Mouse (Mus musculus) layer of hippocampus, adult 11-12 months (tissue): Measurements from ENCODE around the gene Kdm5b.

Experiments
- DNase-seq: peaks from one replicate; pipeline ENCODE4 v3.0.0; 2022; ENCODE audit warnings: low spot score

Kdm5b gene

GRCm38 (mm10) chr1:134551869-134552268, 8.1 kb upstream of the Kdm5b start:
- DNase-seq: no peak

GRCm38 (mm10) chr1:134552396-134552795, 7.6 kb upstream of the Kdm5b start:
- DNase-seq: no peak

GRCm38 (mm10) chr1:134555240-134555870, 4.6 kb upstream of the Kdm5b start:
- no peak for DNase-seq

GRCm38 (mm10) chr1:134555871-134556670, 3.9 kb upstream of the Kdm5b start:
- DNase-seq: peak; percentile 56

DNA sequence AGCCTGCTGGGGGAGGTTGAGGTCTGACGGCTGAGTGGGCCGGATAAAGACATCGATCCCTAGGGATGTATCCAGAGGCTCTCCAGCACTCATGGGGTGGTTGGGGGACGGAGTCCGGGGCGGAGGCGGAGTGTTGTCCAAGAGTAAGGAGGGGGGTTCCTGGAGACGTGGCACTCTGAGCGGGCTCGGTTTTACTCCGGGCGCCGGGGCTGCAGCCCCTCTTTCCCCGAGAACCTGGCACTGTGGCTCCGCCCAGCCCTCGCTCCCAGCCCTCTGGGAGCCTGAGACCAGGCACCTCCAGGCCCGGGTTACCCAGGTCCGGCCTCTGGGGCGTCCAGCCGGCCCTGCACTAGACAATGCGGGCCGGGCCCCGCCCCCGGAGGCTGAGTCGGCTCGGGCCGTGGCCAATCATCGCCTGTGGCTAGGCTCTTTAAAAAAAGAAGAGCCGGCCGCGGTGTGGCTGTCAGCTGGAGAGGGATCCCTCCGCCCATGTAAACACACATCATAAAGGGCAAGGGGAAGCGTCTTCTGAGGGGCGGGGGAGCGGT, 3.2 kb upstream of the Kdm5b start:
- peak; percentile 97 for DNase-seq

DNA sequence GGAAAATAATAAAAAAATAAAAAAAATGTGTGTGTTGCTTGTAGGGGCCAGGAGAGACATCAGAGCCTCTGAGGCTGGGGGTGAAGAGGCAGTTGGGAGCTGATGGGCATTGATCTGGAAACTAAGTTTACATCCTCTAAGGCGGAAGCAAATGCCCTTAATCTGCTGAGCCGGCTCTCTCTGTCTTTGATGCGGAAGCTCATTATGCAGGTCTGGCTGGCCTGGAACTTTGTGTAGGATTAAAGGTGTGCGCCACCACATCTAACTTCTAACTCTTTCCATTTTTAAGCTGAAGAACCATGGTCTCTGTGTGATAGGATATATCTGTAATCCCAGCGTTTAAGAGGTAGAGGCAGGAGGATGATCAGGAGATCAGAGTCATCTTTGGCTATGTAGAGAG, 1.5 kb upstream of the Kdm5b start:
- no peak for DNase-seq

GRCm38 (mm10) chr1:134559226-134559625, 745 bp upstream of the Kdm5b start:
- no peak for DNase-seq

DNA sequence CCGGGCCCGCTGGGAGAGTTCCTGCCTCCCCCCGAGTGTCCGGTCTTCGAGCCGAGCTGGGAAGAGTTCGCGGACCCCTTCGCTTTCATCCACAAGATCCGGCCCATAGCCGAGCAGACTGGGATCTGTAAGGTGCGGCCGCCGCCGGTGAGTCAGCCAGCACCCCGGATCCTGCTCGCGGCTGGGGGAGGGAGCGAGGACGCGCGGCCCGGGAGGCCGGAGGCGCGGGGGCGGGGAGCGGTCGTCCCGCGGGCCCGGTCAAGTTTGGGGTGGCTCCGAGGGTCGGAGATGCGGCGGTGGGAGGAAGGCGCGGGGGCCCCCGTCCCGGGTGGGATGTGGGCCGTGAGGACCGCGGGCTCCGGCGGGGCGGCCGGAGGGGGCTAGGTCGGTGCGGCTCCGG, 425 bp downstream of the Kdm5b start:
- DNase-seq: peak; percentile 28

DNA sequence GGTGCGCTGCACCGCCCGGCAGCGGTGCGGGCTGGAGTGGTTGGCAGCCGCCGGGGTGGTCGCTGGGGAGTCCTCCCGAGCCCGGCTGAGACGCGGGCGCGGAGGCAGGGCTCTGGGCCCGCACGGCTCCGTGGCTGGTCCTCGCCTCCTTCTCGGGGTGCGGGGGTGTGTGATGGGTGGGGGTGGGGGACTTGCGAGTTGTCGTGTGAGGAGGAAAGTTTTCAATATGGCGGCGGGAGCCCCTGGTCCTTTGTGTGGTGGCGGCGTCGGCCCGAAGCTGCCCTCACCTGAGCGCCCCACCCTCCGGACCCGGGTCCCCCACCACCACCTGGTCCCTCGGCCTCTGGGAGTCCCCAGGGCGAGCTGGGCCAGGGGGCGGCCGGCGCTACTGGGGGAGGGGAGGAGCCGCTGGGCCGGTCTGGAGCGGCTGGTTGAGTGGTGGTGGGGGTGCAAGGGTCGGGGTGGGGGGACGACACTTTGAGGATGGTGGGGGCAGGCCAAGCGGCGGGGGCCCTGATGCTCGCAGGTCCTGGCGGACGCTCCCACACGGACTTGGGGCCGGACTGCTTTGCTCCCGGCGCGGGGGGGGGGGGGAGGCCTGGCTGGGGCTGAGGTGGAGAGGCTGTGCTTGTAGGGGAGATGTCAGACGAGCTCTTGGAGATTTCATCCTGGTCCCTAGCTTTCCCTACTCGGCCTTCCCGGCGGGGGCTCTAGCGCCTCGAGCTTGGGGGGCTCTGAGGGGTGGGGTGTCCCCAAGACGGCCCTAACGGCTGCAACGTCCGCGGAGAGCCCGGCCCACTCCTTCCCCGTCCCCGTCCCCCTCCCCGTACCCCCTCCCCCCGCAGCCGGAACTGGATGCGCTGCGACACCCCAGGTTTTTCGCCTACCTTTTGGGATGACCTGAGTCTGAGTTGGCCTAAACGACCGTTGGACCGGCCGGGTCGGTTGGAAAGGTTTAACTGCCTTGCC, 1.1 kb downstream of the Kdm5b start:
- DNase-seq: peak; percentile 32

GRCm38 (mm10) chr1:134561770-134562143, 1.8 kb downstream of the Kdm5b start:
- DNase-seq: no peak

DNA sequence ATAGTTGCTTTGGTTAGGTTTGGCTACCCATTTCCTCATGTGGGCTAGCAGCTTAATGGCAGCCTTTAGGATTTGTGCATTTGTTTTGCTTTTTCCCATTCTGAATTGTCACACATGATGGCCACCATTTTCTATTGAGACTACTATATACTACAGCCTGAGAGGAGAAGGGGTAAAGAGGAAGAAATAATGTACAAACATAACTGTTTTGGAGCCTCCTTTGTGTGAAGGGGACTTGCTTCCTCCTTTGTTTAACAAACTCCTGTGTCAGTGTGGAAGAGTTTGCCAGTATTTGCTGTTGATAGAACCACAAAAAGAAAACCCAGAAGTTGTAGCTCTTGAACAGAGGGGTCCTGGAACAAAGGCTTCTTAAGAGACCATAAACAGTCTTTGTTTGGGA, 2.5 kb downstream of the Kdm5b start:
- no peak for DNase-seq

- DNase-seq: no peak
Observed at GRCm38 (mm10) chr1:134563726-134564125, 3.8 kb downstream of the Kdm5b start.

GRCm38 (mm10) chr1:134567511-134567910, 7.5 kb downstream of the Kdm5b start:
- DNase-seq: no peak

GRCm38 (mm10) chr1:134570171-134570570, 10.2 kb downstream of the Kdm5b start:
- no peak for DNase-seq

GRCm38 (mm10) chr1:134570631-134571030, 10.7 kb downstream of the Kdm5b start:
- no peak for DNase-seq

DNA sequence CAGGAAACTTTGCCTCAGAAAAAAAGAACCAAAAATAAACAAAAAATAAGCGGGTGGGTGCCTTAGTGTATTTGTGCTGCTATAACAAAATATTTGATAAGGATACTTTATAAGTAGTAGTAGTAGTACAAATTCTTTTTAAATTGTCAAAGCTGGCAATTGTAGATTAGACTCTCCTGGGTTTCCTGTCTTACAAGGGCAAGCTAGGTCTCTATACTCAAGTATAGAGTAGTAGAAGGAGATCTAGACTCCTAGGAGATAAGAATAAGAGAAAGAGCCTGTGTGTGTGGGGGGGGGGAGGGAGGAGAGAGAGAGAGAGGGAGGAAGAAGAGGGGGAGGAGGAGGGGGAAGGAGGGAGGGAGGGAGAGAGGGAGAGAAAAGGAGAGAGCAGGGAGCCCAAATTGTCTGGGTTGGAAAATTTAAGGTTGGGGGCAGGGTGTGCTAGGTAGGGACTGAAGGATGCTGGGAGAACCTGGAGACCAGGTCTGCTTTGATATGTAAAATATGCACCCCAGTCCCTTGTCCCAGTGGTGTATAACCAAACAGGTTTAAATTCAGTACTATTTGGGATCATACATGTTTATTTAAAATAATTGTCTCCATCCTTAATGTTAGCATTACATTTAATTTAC, 13.4 kb downstream of the Kdm5b start:
- DNase-seq: no peak

DNA sequence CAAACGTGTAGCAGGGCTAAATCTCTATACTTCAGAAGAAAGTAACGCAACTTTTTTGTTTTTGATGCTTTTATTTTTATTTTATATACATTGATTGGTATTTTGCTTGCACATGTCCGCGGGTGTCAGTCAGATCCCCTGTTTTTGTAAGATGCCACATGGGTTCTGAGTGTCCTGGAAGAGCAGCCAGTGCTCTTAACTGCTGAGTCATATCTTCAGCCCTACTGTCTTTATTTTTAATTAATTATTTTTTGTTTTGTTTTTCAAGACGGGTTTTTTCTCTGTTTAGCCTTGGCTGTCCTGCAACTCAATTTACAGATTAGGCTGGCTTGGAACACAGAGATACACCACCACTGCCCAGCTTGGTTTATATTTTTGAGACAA, 14.0 kb downstream of the Kdm5b start:
- DNase-seq: no peak

DNA sequence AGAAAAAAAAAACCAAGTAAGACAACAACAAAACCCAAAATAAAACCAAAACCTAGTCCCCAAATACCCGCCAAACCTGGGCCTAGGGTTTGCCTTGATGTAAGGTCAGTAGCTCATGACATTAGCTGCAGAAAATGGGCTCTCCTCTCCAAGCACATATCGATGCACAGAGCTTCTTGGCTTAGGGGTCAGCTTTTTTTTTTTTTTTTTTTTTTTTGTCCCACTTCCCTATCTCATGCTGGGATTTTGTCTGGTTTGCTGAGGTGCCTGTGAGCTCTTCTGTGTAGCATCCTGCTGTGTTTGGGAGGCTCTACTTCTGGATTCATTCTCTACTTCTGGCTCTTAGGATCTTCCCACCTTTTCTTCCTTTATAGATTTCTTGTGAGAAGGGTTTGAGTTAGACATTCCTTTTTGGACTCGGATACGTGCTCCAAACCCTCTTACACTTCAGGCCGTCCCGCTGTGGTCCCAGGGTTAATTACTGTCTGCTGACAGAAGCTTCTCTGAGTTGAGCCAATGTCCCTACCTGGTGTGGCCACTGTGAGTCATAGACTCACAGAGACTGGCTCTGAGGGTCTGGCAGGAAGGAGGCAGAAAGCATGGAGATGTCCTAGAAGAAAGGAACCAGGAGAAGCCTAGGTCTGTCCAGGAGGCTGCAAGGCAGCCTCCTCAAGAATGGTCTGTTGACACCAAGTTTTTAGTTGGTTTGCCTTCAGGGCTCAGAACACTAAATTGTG, 17.6 kb downstream of the Kdm5b start:
- DNase-seq: no peak

- DNase-seq: no peak
Observed at GRCm38 (mm10) chr1:134580796-134581195, 20.8 kb downstream of the Kdm5b start.

DNA sequence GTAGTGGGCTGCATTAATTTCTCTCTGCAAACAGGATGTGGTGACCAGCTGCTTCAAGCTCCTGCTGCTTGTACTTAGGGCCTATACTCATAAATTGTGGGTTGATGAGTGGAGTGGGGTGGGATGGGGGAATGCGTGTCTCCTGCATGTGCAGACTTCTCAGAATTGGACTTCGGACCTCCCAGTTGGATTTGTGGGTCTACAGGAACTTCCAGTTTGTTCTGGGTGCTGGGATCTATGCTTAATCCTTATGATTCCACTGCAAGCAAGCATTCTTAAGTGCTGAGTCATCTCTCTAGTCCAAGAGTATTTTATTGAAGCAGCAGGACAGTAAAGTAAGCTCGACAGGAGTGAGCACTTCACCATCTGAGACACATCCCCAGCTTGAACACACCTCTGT, 23.6 kb downstream of the Kdm5b start:
- DNase-seq: no peak

GRCm38 (mm10) chr1:134589676-134590075, 29.7 kb downstream of the Kdm5b start:
- DNase-seq: no peak
